Mouse (Mus musculus) kidney, adult 8-10 months (tissue): Measurements from ENCODE around the gene Limd1.

Source experiments
- DNase-seq, 2 experiments: peaks; one replicate each; pipeline ENCODE4 v3.0.0; 2022

The Limd1 gene

DNA sequence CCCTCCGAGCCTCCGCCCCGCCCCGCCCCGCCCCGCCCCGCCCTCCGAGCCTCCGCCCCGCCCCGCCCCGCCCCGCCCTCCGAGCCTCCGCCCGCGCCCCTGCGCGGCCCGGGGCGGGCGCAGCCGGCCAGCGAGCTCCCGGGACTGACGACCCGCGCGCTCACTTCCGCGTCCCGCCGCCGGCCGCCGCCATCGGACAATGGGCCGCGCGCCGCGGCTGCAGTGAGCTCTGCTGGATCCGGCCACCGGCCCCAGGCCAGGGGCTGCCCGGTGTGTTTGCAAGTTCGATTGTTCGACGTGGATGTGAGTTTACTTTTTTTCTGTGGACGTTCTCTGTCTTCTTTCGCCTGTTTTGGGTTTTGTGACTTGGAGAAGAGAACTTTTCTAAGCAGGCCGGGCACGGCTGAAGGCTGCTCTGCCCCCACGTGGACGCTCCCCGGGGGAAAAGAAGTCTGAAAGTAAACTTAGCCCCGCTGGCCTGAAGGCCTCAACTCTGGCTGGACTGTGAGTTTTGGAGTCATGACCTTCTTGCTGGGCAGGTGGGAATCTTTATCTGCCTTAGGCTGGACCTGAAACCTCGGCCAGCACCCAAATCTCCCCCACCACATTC is at the start of gene Limd1:
Gene Limd1, plus strand, starts transcription at position 121 of the 610 bp plus-strand sequence.
- peak; percentile 60 to 65 for DNase-seq

DNA sequence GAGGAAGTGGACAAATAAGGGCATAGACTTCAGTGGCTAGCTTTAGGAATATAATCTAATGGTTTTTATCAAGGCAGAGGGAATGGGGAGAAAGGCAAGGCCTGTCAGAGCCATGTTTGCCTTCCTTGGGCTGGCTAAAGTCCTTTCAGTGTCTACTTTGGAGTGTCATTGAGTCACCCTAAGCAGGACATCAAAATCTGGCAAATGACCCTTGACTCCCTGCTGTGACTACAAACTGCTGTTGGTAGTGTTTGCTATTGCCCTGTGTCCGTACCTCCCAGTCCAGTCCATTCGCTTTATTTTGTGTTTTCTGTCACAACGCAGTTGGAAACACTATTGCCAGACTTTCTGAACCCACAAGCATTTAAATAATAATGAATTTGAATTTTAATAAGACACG is 48.6 kb upstream of the Limd1 start:
- no peak for DNase-seq

DNA sequence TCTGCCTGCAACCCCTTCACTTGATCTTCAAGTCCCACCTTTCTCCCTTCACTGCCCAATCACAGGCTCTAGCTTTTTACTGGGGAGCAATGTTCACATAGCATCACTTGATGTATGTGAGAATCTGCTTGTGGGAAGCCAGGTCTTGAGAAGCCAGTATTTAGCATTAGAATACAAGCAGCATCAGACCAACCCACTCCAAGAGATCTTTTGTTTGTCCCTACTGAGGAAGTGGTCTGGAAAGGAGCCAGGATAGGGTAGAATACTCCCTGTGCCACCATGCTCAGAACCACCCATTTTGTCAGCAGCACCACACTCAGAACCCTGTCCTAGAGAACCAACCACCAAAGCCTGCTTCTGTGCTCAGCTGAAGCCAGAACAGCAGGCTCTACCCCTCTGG is 47.5 kb upstream of the Limd1 start:
- no peak for DNase-seq

DNA sequence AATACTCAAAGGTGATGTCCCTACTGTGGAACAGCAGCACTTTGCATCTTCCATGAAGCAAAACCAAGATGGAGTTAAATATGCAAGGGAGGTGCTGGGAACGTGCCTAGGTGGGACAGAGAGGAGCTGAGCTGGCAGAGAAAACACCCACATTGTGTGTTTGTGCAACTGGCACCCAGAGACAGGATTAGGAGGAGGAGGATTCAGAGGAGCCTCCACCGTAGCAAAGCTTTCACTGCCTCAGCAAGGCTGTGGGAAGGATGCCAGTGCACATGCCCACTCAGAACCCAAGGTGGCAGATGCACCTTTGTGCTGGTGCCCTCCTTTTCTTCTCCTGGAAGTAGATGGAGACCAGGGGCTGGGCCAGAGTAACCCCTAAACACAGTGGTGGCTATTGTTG is 40.3 kb upstream of the Limd1 start:
- no peak for DNase-seq

DNA sequence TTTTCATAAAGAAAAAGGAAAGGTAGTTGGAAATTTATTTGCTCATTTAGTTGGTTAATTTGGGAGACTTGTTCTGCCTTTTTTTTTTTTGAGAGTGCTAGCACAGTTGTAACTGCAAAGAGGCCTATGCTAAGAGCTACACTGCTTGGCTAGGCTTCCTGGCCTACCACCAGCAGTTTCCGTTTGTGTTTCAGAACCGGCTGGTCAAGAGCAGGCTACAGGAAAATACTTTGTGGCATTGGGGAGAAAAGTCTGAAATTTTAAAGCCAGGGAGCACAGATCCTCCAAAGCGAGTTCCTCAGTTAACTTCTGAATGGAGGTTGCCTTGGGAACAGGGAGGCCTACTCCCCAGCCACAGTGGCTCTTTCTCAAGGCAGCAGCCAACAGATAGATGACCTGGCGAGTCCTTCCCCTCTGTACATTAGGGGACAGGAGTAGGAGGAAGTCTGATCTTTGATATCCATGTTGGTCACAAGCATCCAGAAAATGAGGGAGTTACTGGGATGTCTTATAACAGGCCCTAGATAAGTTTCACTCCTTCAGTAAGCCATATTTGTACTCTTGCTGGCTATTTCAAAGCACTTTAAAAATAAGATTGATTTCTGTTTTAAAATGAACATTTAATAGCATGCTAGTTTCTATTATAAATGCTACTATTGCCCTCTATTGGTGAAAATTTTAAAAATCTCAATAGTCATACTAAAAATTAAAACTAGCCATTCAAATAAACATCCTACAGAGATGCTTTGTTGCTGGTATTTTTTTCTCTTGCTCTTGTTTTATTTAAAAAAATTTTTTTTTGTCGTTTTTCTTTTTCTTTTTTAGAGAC is 38.1 kb upstream of the Limd1 start:
- DNase-seq, result no peak

DNA sequence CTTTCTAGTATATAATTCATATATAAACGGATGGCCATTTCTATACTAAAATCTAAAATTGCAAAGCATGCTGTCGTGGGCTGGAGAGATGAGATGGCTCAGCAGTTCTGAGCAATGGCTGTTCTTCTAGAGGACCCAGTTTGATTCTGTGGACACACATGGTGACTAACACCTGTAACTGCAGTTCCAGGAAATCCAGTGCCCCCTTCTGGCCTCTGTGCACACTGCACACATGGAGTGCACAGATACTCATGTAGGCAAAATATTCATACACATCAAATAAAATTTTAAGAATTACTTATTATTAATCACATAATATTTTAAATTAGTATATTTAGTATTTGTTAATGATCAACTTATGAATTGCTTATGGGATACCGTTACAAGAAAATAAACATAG is 31.4 kb upstream of the Limd1 start:
- peak in 1 of 2 experiments; percentile 32 for DNase-seq

DNA sequence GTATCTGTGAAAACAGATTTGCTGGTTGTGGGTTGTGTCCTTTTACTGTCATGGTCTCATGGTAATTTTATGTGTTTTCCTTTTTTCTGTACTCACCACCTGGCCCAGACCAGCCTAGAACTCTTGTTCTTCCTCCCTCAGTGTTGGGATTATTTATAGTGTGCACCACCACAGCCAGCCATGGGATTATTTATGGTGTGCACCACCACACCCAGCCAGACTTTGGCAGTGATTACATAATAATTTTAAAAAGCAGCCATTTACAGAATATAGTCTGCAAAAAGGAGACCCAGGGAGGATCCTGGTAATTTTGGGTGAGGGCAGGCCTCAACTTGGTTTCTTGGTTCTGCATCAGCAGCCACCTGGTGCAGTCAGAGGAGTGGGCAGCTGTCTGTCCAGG is 29.9 kb upstream of the Limd1 start:
- no peak for DNase-seq

DNA sequence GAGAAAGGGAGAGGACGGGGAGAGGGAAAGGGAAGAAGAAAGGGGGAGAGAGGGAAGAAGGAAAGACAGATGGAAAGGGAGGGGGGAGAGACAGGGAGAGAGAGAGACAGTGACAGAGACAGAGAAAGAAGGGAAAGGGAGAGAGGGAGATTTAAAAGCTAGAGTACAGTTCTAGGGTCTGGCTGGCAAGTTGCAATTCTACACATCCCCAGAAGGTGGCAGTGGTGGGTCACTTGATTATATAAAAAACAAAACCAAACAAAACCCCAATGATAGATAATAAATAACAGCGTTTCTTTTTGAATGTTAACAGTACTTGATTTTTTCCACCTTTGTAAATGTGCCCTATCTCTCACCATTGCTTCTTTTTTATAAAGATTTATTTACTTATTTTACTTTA is 28.3 kb upstream of the Limd1 start:
- peak in 1 of 2 experiments; percentile 63 for DNase-seq

DNA sequence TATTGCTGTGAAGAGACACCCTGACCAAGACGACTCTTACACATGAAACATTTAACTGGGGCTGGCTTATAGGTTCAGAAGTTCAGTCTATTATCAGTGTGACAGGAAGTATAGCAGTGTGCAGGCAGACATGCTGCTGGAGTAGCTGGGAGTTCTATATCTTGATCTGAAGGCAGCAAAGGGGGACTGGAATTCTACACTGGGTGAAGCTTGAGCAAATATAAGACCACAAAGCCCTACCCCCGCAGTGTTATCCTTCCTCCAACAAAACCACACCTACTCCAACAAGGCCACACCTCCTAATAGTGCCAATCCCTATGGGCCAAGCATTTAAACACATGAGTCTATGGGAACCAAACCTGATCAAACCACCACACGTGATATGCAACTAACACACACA is 26.7 kb upstream of the Limd1 start:
- no peak for DNase-seq

DNA sequence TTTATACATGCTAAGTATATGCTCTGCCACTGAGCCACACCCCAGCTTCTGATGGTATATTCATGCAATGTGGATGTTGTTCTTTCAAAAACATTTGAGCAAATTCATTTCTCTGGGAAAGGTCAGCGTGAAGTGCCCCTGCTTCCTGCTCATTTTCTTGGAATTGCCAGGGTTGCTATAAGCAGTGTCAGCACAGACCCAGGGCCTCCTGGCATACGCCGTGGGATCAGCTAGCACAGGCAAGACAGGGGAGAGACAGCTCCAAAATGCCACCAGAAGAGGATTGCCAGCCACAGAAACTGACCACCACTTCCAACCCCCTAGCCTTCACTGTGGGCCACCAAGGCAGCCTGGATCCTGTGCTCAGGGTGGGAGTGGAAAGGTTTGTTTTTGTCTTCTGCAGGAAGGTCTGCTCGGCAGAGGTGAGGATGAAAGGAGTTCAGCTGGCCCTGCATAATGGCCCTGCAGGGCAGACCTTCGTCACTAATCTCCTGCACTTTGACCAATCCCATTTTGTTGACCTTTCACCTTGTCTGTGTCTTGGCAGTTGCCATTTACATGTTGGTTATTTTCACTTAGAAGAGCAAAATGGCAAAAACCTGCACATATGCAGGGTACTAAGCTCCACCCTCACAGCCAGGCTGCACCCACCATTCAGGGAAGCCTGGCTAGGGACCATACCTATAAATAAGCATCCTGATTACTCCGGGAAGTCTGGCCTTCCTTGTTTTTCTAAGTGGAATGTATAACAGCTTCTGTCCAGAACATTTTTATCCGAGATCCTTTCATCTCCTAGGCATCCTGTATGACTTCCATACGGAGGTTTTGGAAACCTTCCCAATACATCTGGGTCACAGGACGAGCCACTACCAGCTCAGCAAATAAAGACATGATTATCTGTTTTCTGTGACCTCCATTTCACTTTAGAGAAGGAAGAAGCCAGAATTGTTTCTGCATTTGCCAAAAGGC is 21.6 kb upstream of the Limd1 start:
- peak; percentile 14 to 27 for DNase-seq

DNA sequence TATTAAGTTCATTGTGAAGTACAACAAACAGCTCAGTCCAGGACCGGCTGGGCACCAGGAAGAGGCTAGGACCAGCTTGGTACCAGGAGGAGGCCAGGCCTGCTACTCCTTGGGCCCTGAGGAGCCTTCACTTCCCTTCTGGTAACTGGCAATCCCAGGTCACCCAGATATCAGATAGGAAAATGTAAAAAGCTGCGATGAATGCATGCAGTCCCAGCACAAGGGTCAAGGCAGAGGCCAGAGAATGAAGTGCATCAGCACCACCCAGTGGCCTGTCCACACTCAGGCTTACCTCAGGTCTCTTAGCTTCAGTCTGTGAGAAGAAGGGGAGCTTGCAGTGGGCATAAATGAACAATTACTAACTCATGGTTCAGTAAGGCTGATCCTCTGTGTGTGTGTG is 20.9 kb upstream of the Limd1 start:
- DNase-seq, result peak in 1 of 2 experiments; percentile 41

DNA sequence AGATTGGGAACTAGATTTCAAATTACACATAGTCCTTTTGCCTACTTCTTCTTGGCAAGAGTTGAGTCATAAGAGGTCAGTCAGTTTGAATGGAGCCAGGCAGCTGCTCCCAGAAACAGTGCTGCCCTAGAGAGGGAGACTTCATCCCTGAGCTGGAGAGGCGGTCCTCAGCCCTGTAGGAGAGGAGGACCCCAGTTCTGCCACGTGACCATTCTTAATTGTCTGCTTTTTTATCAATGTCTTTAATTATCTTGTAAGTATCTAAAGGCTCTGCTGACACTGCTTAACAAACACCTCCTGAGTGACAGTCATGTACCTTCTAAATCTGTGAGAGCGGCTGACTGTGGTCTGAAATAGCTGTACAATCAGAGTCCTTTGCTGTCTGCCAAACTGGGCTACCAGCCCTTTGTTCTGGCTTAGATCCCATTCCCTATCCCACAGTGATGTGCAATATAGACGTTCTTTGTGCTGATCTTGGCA is 11.3 kb upstream of the Limd1 start:
- no peak for DNase-seq

DNA sequence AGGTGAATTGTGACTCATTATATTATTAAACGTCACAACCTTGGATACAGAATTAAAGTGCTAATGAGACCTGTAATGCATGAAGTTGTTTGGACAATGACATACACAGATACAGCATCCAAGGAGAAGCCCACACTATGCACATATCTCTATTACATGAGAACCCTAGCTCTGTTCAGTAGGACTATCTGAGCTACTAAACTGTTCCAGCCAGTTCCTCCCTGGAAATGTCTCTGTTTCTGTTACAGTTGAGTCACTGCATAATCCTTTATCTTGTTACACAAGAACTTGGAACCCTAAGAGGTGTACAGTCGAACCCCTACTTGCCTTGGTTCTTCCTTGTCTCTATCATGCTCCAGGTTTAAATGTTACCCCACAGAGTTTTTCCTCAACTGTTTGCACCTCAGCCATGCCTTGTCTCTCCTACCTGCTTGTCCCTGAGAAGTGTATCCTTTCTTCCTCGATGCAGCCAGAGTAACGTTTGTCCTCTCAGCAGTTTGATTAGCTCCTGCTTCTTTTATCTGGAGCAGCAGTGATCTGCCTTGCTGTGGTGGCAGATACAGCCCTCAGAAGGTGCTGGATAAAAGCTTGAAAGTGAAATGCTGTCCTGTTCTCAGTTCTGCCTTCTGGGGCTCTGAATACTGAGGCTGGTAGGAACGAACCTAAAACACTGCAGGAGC is 10.0 kb upstream of the Limd1 start:
- no peak for DNase-seq

DNA sequence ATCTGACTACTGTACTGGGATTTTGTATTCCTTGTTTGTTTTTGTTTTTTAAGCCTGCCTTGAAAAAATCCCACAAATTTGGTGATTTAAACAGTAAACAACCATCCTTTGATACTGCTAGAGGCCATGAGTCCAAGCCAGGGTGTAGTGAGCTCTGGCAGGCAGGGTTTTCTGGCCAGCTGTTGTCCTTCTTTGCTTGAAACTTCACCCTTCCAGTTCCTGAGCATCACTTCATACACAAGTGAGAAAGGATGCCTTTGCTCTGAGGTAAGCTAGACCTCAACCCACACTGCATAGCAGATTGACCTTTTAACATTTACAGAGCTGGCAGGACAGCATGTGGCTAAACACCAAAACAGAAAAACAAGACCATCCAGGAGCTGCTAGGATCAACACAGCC is 9.4 kb upstream of the Limd1 start:
- DNase-seq, result no peak

DNA sequence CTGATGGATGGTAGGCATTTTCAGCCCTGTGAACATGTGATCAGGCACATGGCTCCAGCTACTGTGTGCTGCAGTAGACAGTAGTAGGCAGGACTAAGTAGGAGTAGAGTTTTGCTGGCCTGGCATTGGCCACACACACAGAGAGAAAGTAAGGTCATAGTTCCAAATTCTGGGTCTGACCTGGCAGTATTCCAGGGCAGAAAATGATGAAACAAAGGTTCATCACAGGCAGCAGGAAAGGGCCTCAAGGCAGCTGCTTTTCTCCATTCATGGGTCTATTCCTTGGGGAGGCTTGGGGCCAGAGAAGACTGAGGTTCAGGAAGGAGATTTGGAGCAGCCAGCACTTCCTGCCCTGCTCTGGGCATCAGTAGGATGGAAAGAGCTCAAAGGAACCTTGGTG is 5.1 kb upstream of the Limd1 start:
- peak; percentile 72 to 78 for DNase-seq

DNA sequence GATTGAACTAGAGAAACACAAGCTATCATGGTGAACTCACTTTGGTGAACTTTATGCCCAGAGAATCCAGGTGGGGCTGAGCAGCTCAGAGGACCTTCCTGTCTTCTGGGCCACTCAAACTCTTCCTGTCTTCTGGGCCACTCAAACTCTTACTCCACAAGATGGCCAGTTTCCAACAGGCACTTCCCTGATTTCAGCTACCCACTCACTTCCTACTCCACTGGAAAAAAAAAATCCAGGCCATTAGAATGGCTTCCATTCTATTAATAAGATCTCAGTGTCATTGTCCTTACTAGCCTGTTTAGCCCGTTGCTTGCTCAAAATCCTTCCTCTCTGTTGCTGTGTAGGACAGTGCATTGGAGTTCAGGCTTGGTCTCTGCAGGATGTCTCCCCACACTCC is 2.9 kb upstream of the Limd1 start:
- DNase-seq, result no peak

DNA sequence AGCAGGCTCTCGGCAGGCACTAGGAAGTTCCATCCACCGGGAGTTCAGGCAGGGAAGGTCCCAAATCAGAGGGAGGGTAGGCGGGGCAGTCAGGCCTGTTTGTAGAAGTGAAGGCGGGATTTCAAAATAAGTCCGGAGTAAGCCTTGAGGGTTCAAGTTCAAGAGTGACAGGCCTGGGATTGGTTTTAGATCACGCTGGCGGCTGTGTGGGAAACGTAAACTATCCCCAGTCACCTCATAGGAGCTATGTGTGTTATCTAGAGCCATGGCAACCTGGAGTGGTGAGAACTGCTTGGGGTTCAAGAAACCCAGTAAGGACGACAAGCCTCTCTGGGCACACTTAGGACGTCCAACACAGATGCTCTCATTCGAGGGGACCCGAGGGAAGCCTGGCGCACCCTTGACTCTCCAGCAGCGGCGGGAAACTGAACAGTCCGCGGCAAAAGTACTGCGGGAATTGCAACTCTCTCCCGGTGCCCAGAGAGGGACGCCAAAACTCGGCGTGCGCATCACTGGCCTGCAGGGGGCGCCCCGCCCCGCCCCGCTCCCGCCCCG is 398 bp upstream of the Limd1 start:
- DNase-seq, result peak; percentile 32 to 50

DNA sequence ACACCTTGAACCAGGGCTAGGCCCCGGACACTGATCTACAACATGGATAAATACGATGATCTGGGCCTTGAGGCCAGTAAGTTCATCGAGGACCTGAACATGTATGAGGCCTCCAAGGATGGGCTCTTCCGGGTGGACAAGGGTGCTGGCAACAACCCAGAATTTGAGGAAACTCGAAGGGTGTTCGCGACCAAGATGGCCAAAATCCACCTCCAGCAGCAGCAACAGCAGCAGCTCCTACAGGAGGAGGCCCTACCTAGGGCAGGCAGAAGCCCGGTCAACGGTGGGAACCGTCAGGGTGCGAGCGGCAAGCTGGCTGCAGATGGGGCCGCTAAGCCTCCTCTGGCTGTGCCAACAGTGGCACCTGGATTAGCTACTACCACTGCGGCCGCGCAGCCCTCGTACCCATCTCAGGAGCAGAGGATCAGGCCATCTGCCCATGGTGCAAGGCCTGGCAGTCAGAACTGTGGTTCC is 727 bp downstream of the Limd1 start:
- no peak for DNase-seq

DNA sequence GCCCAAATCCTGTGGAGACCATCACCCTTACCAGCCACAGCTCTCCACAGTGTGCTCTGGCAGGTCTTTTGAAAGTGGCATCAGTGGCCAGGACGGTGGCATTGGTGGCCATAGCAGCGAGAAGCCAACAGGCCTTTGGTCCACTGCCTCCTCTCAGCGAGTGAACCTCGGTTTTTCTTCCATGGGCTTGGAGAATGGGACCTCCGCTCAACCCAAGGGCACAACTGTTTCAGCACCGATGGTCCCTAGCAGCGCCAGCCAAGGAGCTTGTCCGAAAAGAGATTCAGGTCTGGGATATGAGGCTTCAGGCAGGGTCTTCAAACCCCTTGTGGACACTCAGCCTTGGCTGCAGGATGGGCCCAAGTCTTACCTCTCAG is 1.4 kb downstream of the Limd1 start:
- DNase-seq, result no peak

DNA sequence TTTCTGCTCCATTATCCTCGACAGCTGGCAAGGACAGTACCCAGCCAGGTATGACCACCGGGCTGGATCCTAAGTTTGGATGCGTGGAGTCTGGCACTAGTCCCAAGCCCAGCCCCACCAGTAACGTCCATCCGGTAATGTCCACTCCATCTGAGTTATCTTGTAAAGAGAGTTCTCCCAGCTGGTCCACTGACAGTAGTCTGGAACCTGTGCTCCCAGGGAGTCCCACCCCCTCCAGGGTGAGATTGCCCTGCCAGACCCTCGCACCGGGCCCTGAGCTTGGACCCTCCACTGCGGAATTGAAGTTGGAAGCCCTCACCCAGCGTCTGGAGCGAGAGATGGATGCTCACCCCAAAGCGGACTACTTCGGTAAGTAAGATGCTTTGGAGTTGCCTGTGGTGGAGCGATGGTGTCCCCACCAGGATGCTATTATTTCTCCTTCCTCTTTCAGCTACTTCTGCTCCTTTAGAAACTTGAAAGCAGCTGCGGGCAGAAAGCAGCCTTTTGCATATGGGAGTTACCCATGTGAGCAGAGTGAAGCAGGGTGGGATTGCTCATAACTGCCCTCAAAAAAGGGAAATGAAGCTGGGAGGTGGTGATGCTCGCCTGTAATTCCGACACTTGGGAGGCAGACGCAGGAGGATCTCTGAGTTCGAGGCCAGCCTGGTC is 1.9 kb downstream of the Limd1 start:
- no peak for DNase-seq

DNA sequence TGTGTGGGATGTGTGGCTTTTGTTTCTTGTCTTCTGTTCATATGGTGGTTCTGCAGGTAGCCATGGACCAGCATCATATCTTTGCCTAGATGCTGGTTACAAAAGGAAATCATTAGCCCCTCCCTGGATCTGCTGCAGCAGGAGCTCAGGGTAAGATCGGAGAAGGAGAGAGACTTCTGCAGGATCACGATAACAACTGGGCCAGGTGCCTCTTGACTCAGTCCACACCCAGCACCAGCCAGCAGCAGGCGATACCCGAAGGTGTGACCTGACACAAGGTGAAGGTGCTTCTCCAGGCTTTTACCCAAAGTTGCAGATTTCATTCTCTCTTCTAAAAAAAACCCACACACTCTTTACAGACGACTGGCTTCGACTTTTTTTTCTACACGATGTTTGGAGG is 2.6 kb downstream of the Limd1 start:
- DNase-seq, result no peak

DNA sequence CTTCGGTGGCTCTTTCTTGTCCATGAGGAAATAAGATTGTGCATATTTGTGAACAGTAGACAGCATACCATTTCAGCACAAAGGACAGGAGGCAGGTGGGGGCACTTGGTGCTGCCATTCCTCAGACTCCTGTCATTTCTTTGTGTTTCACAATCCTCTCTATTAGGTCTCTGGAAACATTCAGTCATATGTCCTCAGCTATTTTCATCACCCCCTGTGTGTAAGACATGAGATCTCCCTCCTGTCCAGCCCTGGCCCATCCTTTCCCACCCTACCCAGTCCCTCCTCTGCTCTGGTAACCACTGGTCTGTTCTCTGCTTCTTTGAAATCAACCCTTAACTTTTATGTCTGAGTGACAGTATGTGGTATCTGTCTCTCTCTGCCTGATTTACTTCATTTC is 5.1 kb downstream of the Limd1 start:
- no peak for DNase-seq
